Mouse (Mus musculus): ENCODE data around the gene Grin2c. TPM values are rescaled to one million over a fixed set of nuclear protein-coding genes. Genes with fewer than 3 reads are reported as not detected.

The Grin2c gene
- polyA plus RNA-seq, 1 experiment from 2014 or later = 0.14 TPM

- Histone ChIP-seq H3K4me1 (ENCODE audit: control insufficient read depth, insufficient read depth, low read length) (peaks cover 29% of the 10 kb centered on the region), H3K36me3 (ENCODE audit: control insufficient read depth, insufficient read depth, low read length) (no peaks in the 10 kb centered on the region), H3K27me3 (replicated peaks; ENCODE audit: control insufficient read depth, insufficient read depth, low read length) (no peaks in the 10 kb centered on the region), H3K9me3 (replicated peaks; ENCODE audit: control insufficient read depth, low read length) (no peaks in the 10 kb centered on the region), H3K27ac (ENCODE audit: low read depth, low read length) (0 out of 2 replicates have a peak overlapping the region, but pooled peaks have one; percentile 9), H3K4me2 (ENCODE audit: low read length) (no peak overlapping the region), H3K4me3 (ENCODE audit: low read depth, low read length) (no peak overlapping the region), H3K9ac (ENCODE audit: low read length) (no peak overlapping the region)
- ATAC-seq (no peak), DNase-seq (ENCODE audit: low spot score) (no peak)
- 87% methylated on average over 15 of the region's 15 CpGs for WGBS
Observed at GRCm38 (mm10) chr11:115234320-115235044, 32.6 kb downstream of the Grin2c start.

GRCm38 (mm10) chr11:115233526-115234290 is 33.3 kb downstream of the Grin2c start:
- DNase-seq (ENCODE audit: low spot score) = peak; percentile 47
- H3K27ac ChIP-seq (ENCODE audit: low read depth, low read length) = peak overlapping the region; percentile 48

GRCm38 (mm10) chr11:115232889-115233288 is 34.2 kb downstream of the Grin2c start:
- no peak overlapping the region for H3K4me2 ChIP-seq (ENCODE audit: low read length)
- no peak overlapping the region for H3K9ac ChIP-seq (ENCODE audit: low read length)
- no peaks in the 10 kb centered on the region for H3K36me3 ChIP-seq (ENCODE audit: control insufficient read depth, insufficient read depth, low read length)
- H3K27me3 ChIP-seq (replicated peaks; ENCODE audit: control insufficient read depth, insufficient read depth, low read length) = no peaks in the 10 kb centered on the region
- 76% methylated on average over 5 of the region's 5 CpGs for WGBS
- peaks cover 34% of the 10 kb centered on the region for H3K4me1 ChIP-seq (ENCODE audit: control insufficient read depth, insufficient read depth, low read length)
- no peaks in the 10 kb centered on the region for H3K9me3 ChIP-seq (replicated peaks; ENCODE audit: control insufficient read depth, low read length)
- ATAC-seq (no peak), DNase-seq (ENCODE audit: low spot score) (no peak)
- H3K4me3 ChIP-seq (ENCODE audit: low read depth, low read length) = no peak overlapping the region
- H3K27ac ChIP-seq (ENCODE audit: low read depth, low read length) = 0 out of 2 replicates have a peak overlapping the region, but pooled peaks have one; percentile 21

More at GRCm38 (mm10) chr11:115233526-115234290, 33.3 kb downstream of the Grin2c start:
- Histone ChIP-seq H3K27me3 (replicated peaks; ENCODE audit: control insufficient read depth, insufficient read depth, low read length) (no peaks in the 10 kb centered on the region), H3K4me3 (ENCODE audit: low read depth, low read length) (no peak overlapping the region), H3K36me3 (ENCODE audit: control insufficient read depth, insufficient read depth, low read length) (no peaks in the 10 kb centered on the region), H3K9ac (ENCODE audit: low read length) (no peak overlapping the region), H3K4me2 (ENCODE audit: low read length) (no peak overlapping the region), H3K4me1 (ENCODE audit: control insufficient read depth, insufficient read depth, low read length) (peaks cover 29% of the 10 kb centered on the region), H3K9me3 (replicated peaks; ENCODE audit: control insufficient read depth, low read length) (no peaks in the 10 kb centered on the region)
- 0 out of 2 replicates have a peak, but pooled peaks have one; percentile 18 for ATAC-seq
- WGBS = 51% methylated on average over 20 of the region's 20 CpGs

GRCm38 (mm10) chr11:115231924-115232323 is 35.1 kb downstream of the Grin2c start:
- DNase-seq (ENCODE audit: low spot score) = peak; percentile 80
- Histone ChIP-seq H3K36me3 (ENCODE audit: control insufficient read depth, insufficient read depth, low read length) (no peaks in the 10 kb centered on the region), H3K9ac (ENCODE audit: low read length) (no peak overlapping the region), H3K27ac (ENCODE audit: low read depth, low read length) (peak overlapping the region; percentile 69; the same call in 1 of the 2 replicates), H3K27me3 (replicated peaks; ENCODE audit: control insufficient read depth, insufficient read depth, low read length) (no peaks in the 10 kb centered on the region), H3K4me3 (ENCODE audit: low read depth, low read length) (no peak overlapping the region), H3K4me1 (ENCODE audit: control insufficient read depth, insufficient read depth, low read length) (peaks cover 43% of the 10 kb centered on the region), H3K9me3 (replicated peaks; ENCODE audit: control insufficient read depth, low read length) (no peaks in the 10 kb centered on the region), H3K4me2 (ENCODE audit: low read length) (no peak overlapping the region)
- peak; percentile 51 for ATAC-seq
- WGBS = 22% methylated on average over 9 of the region's 9 CpGs

- DNase-seq (ENCODE audit: low spot score) (no peak), ATAC-seq (no peak)
- Histone ChIP-seq H3K36me3 (ENCODE audit: control insufficient read depth, insufficient read depth, low read length) (no peaks in the 10 kb centered on the region), H3K9ac (ENCODE audit: low read length) (no peak overlapping the region), H3K4me1 (ENCODE audit: control insufficient read depth, insufficient read depth, low read length) (peaks cover 49% of the 10 kb centered on the region), H3K9me3 (replicated peaks; ENCODE audit: control insufficient read depth, low read length) (no peaks in the 10 kb centered on the region), H3K4me3 (ENCODE audit: low read depth, low read length) (no peak overlapping the region), H3K4me2 (ENCODE audit: low read length) (no peak overlapping the region), H3K27ac (ENCODE audit: low read depth, low read length) (peak overlapping the region; percentile 69; the same call in 1 of the 2 replicates), H3K27me3 (replicated peaks; ENCODE audit: control insufficient read depth, insufficient read depth, low read length) (no peaks in the 10 kb centered on the region)
- WGBS = 55% methylated on average over 14 of the region's 14 CpGs
Observed at GRCm38 (mm10) chr11:115231168-115231915, 35.7 kb downstream of the Grin2c start.

- H3K4me1 ChIP-seq (ENCODE audit: control insufficient read depth, insufficient read depth, low read length) = peaks cover 65% of the 10 kb centered on the region
- H3K4me3 ChIP-seq (ENCODE audit: low read depth, low read length) = no peak overlapping the region
- no peak for DNase-seq (ENCODE audit: low spot score)
- no peaks in the 10 kb centered on the region for H3K9me3 ChIP-seq (replicated peaks; ENCODE audit: control insufficient read depth, low read length)
- H3K4me2 ChIP-seq (ENCODE audit: low read length) = no peak overlapping the region
- H3K27ac ChIP-seq (ENCODE audit: low read depth, low read length) = no peak overlapping the region
- no peak for ATAC-seq
- H3K27me3 ChIP-seq (replicated peaks; ENCODE audit: control insufficient read depth, insufficient read depth, low read length) = no peaks in the 10 kb centered on the region
- H3K36me3 ChIP-seq (ENCODE audit: control insufficient read depth, insufficient read depth, low read length) = no peaks in the 10 kb centered on the region
- WGBS = 51% methylated on average over 15 of the region's 15 CpGs
- no peak overlapping the region for H3K9ac ChIP-seq (ENCODE audit: low read length)
Observed at GRCm38 (mm10) chr11:115229021-115229930, 37.8 kb downstream of the Grin2c start.

GRCm38 (mm10) chr11:115228430-115228829 is 38.6 kb downstream of the Grin2c start:
- DNase-seq (ENCODE audit: low spot score) = no peak
- Histone ChIP-seq H3K4me2 (ENCODE audit: low read length) (no peak overlapping the region), H3K4me3 (ENCODE audit: low read depth, low read length) (no peak overlapping the region), H3K9ac (ENCODE audit: low read length) (peak overlapping the region; percentile 22; the same call in 1 of the 2 replicates), H3K9me3 (replicated peaks; ENCODE audit: control insufficient read depth, low read length) (no peaks in the 10 kb centered on the region), H3K27ac (ENCODE audit: low read depth, low read length) (no peak overlapping the region), H3K4me1 (ENCODE audit: control insufficient read depth, insufficient read depth, low read length) (peaks cover 56% of the 10 kb centered on the region), H3K36me3 (ENCODE audit: control insufficient read depth, insufficient read depth, low read length) (no peaks in the 10 kb centered on the region), H3K27me3 (replicated peaks; ENCODE audit: control insufficient read depth, insufficient read depth, low read length) (no peaks in the 10 kb centered on the region)
- no peak for ATAC-seq
- WGBS = 80% methylated on average over 7 of the region's 7 CpGs

GRCm38 (mm10) chr11:115227640-115228039 is 39.4 kb downstream of the Grin2c start:
- WGBS = 18% methylated on average over 12 of the region's 12 CpGs
- ATAC-seq = no peak; the same call in 1 of the 2 replicates
- Histone ChIP-seq H3K9me3 (replicated peaks; ENCODE audit: control insufficient read depth, low read length) (no peaks in the 10 kb centered on the region), H3K9ac (ENCODE audit: low read length) (peak overlapping the region; percentile 22), H3K4me2 (ENCODE audit: low read length) (peak overlapping the region; percentile 5; the same call in 1 of the 2 replicates), H3K27ac (ENCODE audit: low read depth, low read length) (peak overlapping the region; percentile 74), H3K27me3 (replicated peaks; ENCODE audit: control insufficient read depth, insufficient read depth, low read length) (no peaks in the 10 kb centered on the region), H3K4me1 (ENCODE audit: control insufficient read depth, insufficient read depth, low read length) (peaks cover 57% of the 10 kb centered on the region), H3K36me3 (ENCODE audit: control insufficient read depth, insufficient read depth, low read length) (no peaks in the 10 kb centered on the region), H3K4me3 (ENCODE audit: low read depth, low read length) (no peak overlapping the region)
- DNase-seq (ENCODE audit: low spot score) = no peak
